Mouse (Mus musculus): ENCODE results near the gene Prcc. TPM values are rescaled to one million over a fixed set of nuclear protein-coding genes. Genes with fewer than 3 reads are reported as not detected.
"Not testable (repeated sequence)": the region's sequence is repeated elsewhere in the genome, so short reads cannot be mapped to it uniquely, and the experiment has no call there.

The Prcc gene
- polyA plus RNA-seq, 1 experiment = 38.8 TPM

DNA sequence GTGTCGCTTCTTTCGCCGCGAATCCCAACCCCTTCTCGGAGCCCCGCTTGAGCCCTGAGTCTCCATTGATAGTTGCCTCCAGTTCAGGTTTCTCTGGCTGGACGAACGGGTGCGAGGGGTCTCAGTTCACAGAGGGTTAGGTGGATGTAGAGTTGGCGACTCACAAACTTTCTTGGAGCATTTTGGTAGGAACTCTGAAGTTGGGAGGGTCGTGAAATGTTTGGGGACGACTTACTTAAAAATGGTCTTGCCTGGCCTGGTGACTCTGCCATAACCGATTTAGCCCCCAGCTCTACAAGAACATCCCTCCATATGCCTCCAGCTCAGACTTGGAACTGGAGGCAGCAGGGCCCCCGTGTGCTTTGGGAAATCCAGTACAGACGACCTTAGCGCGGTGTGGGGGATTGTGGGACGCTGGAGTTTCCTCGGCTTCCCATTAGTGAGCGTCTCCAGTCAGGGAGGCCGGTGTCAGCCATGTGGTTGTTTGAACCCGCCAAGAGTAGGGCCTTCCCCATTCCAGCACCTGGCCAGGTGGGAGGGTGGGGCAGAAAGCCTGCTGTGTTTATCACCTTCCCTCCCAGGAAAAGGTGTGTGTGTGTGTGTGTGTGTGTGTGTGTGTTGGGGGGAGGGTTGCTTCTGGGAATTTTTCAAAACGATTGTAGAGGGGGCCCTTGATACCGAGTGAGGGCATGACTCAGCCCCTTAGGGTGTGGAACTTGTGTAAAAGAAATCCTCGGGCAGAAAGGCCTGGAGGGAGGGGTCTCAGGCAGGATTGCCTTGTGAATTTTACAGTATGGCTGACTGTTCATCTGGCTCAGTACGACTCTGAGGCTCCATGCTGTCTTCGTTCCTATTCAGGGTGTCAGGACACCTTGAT is 21.8 kb upstream of the Prcc start:
- DNase-seq (ENCODE audit: extremely low spot score in 1 of 2, low spot score in 1 of 2) = peak in 1 of 2 experiments; percentile 58

DNA sequence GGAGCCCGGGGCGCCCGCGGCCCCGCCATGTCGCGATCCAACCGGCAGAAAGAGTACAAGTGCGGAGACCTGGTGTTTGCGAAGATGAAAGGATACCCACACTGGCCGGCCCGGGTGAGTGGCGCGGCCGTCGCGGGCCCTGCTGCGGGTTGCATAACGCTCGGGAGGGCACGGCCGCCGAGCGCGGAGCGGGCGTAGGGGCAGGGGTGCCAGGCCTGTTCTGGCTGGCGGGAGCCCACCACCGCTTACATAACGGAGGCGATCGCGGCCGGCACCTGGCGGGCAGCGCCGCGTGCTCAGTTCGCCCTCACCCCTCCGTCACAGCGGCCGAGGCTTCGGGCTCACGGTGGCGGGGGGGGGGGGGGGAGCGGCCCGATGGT is 21.2 kb upstream of the Prcc start:
- DNase-seq (ENCODE audit: extremely low spot score in 1 of 2, low spot score in 1 of 2) = peak in 1 of 2 experiments; percentile 44

DNA sequence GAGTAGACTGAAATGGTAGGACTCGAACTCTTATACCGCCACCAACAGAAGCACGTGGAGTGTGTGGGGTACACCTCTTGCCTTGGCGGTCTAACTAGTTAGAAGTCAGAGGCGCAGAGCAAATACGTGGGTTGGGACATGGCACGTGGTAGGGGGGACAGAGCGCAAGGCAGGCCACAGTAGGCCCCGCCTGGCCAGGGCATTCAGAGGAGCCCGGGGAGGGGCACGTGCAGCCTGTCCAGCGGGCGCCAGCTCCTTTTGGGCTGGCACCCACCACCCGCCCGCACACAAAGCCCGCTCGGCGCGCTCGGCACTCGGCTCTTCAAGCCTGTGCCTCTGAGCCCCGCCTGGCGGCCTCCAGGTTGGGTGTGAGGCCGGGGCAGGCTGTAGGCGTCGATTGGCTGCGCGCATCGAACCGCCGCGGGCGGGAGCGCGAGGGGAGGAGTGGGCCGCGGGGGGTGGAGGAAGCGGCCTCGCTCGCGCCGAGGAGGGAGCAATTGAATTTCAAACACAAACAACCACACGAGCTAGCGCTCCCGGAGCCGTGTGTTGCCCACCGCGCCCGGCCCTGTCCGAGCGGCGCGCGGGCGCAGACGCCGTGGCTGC is 20.6 kb upstream of the Prcc start, which contains the start of gene Hdgf:
Gene Hdgf, plus strand, starts transcription at position 442 of the 606 bp plus-strand sequence.
- peak; percentile 88 to 93 for DNase-seq (ENCODE audit: extremely low spot score in 1 of 2, low spot score in 1 of 2)

DNA sequence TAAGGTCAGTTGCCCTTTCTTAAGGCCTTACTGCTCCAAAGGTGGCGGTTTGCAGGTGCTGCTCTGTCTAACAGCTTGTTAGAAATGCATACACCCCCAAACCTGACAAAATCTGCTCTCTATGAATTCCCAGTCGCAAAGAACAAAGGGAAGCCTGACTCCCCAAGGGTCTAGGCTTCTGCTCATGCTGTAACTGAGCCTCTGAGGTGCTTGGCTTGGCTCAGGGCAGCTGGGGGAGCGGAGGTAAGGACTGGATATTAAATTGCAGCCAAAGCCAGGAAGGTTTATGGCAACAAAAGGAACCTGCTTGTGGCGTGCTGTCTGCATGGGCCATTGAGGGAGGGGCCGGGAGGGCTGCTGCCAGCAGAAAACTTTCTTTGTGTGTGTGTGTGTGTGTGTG is 18.4 kb upstream of the Prcc start:
- no peak for DNase-seq (ENCODE audit: extremely low spot score in 1 of 2, low spot score in 1 of 2)

DNA sequence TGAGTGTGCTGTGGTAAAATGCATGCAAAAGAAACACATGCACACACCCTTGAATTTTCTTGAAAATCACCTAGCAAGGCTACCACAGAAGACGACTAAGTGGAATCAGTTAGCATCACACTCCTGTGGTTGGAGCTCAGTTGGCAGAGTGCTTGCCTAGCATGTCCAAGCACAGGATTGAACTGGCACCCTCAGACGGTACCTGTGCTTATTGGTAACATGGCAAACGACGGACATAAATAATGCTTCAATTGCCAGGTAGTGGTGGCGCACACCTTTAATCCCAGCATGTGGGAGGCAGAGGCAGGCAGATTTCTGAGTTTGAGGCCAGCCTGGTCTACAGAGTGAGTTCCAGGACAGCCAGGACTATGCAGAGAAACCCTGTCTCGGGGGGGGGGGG is 16.6 kb upstream of the Prcc start:
- DNase-seq (ENCODE audit: extremely low spot score in 1 of 2, low spot score in 1 of 2) = not testable (repeated sequence)

DNA sequence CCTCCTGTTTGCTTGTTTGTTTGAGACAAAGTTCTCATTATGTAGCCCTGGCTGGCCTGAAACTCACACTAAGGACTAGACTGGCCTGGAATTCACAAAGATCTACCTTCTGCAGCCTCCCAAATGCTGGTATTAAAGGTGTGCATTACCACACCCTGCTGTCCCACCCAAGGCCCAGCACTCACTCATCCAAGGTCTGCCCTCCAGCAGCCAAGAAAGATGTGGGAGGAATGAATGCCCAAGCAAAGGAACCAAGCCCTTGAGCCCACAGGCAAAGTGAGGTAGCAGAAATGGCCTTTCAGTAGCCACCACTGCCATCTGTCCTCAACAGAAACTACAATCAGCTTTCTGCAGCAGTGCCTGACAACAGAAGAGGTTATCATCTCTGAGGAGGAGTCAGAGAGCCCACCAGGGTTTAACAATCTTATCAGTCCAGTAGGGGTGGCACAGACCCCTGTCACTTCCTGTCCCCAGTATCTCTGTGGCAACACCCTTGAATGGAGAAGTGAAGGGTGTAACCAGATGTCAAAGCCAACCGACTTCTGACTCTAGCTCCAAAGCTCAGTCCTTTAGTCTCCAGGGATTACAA is 15.7 kb upstream of the Prcc start:
- DNase-seq (ENCODE audit: extremely low spot score in 1 of 2, low spot score in 1 of 2) = no peak

DNA sequence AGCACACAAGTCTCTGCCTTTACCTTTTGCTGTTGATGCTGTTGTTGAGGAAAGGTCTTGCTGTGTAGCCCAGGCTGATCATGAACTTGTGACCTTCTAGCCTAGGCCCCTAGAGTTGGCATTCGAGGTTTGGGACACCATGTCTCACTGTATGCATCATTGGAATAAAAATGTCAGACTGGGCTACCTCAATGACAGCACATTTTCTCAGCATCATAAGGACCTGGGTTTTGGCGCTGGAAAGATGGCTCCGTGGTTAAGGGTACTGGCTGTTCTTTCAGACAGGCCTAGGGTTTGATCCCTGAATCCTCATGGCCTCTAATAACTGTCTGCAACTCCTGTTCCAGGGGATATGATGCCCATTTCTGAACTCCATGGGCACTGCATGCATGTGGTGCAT is 14.4 kb upstream of the Prcc start:
- no peak for DNase-seq (ENCODE audit: extremely low spot score in 1 of 2, low spot score in 1 of 2)

DNA sequence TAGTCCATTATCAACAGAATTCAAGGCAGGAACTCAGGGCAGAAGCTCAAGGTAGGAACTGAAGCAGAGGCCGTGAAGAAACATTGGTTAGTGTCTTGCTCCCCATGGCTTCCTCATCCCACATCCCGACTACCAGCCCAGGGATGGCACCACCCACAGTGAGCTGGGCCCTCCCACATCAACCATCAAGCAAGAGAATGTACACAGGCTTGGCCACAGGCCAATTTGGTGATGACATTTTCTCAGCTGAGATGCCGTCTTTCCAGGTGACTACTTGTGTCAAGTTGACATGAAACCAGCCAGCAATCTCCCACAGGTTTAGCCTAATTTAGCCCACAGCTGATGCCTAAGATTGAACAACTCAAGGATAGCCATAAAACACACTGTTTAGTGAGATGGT is 13.9 kb upstream of the Prcc start:
- no peak for DNase-seq (ENCODE audit: extremely low spot score in 1 of 2, low spot score in 1 of 2)

DNA sequence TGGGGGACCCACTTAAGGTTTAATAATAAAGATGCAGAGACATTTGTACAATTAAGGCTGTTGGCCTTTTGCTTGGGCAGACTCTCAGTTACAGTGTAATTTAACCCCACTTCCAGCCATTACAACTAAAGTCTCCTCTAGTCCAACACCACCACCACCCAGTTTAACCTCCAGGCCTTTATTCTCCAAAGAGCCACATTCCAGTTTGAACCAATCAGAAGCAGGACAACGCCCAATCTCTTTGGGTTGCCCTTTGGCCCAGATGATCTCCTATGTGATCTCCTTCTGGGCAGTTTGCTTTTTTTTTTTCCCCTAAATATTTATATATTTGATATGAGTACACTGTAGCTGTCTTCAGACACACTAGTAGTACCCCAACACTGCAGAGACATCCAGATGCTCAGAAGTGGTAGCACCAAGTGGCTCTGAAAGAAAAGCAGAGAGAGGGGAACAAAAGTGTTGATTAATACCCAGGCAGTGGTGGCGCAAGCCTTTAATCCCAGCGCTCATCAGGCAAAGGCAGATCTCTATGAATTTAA is 8.0 kb upstream of the Prcc start:
- no peak for DNase-seq (ENCODE audit: extremely low spot score in 1 of 2, low spot score in 1 of 2)

DNA sequence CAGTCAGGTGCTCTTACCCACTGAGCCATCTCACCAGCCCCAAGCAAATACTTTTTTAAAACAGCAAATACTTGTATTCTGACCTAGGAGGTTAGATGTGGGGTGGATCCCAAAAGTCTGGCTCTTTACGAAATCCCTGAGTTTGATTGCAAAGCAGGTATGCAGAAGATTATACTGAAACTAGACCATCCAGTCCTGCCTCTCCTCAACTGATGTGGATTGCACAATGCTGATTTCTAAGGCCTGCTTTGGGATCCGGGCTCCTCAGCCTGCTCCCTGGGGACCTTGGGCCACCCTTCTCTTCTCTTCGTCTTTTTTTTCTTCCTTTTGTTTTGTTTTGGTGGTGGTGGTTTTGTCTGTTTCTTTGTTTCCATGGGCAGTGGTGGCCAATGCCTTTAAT is 6.1 kb upstream of the Prcc start:
- DNase-seq (ENCODE audit: extremely low spot score in 1 of 2, low spot score in 1 of 2) = no peak

DNA sequence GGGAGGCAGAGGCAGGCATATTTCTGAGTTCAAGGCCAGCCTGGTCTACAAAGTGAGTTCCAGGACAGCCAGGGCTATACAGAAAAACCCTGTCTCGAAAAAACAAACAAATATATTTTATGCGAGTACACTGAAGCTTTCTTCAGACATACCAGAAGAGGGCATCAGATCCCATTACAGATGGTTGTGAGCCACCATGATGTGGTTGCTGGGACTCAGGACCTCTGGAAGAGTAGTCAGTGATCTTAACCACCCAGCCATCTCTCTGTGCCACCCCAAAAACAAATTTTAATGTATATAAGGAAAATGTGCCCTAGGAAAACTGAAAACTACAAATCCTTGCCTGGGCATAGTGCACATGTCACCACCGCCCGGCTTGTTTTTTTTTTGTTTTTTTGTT is 2.0 kb upstream of the Prcc start:
- DNase-seq (ENCODE audit: extremely low spot score in 1 of 2, low spot score in 1 of 2) = not testable (repeated sequence)

DNA sequence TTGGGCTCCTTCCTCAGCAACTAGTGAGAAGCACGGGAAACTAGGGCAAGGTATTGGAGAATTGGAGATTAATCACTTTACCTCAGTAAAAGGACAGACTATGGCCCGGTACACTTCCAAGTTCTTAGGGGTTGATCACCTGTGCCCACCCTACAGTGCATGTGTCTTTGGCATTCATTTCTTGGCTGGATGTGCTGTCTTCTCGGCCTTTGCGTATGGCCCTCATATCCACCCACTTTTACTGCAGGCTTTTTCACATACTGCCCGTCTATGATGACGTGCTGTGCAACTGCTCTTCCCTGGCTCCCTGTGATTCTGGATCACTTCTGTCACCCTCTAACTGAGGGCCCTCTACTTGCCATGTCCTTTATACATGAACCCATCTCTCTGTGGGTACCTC is 1.0 kb upstream of the Prcc start:
- DNase-seq (ENCODE audit: extremely low spot score in 1 of 2, low spot score in 1 of 2) = no peak

DNA sequence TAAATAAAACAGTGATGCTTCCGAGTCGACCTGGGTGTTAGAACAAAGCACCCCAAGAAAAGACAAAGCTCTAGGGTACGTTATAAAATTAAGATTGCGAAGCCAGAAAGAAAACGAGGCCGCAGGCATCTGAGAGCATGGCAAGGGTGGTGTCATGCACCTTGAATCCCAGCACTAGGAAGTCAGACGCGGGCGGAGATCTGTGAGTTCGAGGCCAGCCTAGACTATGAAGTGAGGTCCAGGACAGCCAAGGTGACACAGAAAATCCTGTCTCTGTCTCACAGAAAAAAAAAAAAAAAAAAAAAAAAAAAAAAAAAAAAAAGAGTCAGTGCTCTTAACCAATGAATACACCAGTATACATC is 577 bp upstream of the Prcc start:
- DNase-seq (ENCODE audit: extremely low spot score in 1 of 2, low spot score in 1 of 2) = no peak

DNA sequence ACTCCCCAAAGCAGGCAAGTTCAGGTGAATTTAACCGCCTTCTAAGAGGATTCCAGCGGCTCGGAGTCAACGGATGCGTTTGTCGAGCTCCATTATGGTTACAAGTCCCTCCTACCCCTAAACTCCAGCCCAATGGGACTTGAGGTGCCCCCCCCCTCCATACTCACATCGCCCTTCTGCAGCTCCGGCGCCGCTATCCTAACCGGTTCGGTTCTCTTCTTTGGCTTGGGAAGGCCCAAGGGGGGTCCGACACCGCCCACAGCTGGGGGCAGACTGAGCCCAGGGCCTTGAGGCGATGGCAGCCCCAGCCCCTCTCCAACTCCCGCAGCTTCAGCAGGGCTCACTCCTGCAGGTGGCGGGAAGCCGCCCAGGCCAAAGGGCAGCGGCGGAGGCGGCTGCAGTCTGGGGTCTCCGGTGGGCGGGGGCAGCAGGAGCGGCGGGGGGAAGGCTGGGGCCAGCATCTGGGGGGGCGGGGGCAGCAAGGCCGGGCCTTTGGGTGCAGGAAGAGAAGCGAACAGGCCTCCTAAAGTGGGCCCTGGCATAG is 628 bp downstream of the Prcc start:
- peak in 1 of 2 experiments; percentile 33 for DNase-seq (ENCODE audit: extremely low spot score in 1 of 2, low spot score in 1 of 2)

DNA sequence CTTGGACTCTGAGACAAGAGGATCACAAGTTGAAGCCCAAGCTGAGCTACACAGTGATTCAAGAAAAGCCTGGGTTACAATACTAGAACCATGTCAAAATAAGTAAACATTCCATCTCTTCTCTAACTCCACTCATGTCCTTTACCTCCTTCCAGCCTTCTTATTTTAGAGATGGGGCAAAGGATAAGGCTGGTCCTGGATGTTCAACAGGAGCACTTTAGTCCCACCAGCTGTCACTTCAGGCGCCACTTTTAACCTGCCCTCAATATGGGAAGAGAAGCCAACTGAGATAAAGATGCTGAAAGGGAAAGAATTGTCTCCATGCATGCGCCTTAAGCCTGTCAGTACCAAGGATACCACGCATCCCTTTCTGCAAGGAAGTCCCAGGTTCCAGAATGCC is 1.1 kb downstream of the Prcc start:
- DNase-seq (ENCODE audit: extremely low spot score in 1 of 2, low spot score in 1 of 2) = no peak

DNA sequence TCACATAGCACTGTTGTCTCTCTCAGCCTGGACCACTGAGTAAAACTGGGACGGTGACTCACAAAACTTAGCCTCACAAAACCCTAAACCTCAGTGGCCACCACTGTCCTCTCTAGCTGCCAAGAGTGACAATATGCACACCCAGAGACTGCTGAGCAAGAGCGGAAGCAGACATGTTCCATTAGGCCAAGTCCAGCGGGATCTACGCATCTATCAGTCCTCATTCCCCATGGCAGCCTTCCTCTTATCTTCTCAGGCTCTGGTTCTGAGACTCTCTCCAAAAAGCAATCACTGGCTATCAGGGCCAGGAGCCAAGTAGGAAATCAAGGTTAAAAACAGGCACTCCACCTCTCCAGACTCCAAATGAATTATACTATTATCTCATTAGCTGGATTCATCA is 7.7 kb downstream of the Prcc start:
- DNase-seq (ENCODE audit: extremely low spot score in 1 of 2, low spot score in 1 of 2) = no peak

DNA sequence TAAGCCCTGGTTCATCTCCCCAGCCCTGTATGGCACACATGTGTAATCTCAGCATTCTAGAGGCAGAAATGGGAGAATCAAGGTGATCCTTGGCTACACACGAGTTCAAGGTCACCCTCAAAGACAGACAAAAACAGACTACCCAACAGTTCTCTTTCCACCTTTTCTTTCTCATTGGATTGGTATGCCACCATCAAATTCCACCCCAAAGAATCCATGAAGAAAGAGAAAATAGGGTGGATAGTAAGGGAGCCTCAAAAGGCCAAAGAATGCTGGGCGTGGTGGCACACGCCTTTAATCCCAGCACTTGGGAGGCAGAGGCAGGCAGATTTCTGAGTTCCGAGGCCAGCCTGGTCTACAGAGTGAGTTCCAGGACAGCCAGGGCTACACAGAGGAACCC is 21.3 kb downstream of the Prcc start:
- DNase-seq (ENCODE audit: extremely low spot score in 1 of 2, low spot score in 1 of 2) = not testable (repeated sequence)

DNA sequence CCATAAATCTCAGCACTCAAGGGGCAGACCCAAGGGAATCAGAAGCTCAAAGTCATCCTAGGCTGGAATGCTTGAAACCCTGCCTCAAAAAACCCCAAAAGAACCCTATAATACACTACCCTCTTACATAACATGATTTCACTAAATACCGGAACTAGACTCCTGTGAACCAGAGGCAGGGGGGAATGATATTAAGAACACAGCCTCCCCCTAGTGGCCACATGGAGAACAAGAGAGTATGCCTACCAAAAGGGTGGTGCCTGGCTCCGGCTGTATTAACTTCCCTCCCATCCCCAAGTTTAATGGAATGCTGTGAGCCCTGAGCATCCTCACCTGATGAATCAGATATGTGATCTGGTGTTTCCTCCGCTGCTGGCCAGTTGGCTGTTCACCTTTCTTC is 25.6 kb downstream of the Prcc start:
- peak; percentile 64 to 85 for DNase-seq (ENCODE audit: extremely low spot score in 1 of 2, low spot score in 1 of 2)

DNA sequence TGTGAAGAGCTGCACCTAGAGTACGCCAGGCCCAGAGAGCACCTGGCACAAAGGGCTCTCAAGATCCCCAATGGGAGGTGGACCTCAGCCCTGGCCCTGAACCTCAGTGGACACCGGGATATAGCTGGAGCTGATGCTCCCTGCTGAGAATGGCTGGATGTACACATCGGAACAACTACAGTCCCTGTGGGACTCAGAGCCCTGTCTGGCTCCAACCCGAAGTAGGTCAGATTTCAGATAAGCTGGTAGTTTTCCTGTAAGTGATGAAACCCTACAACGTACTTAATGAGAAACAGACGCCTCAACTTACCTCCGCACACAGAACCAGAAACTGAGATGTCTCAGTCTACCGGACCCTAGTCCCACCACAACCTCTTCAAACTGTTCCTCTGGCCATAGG is 27.7 kb downstream of the Prcc start:
- DNase-seq (ENCODE audit: extremely low spot score in 1 of 2, low spot score in 1 of 2) = no peak

DNA sequence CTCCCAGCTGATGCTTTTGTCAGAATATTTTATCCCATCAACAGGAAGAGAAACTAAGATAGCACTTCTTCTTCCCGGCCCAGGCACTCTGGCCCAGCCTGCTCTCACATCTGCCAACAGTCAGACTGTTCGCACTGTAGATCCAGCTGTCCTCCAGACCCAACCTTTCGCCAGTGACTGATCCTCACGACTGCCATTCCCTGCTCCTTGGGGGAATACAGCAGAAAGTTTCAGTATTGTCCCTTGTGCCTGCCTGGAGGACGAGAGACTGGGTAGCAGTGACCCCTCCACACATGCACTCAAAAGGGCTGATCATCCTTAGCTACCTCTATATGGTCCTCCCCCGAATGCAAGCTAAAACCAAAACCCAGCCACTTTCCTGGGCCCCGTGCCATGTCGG is 29.5 kb downstream of the Prcc start:
- no peak for DNase-seq (ENCODE audit: extremely low spot score in 1 of 2, low spot score in 1 of 2)

DNA sequence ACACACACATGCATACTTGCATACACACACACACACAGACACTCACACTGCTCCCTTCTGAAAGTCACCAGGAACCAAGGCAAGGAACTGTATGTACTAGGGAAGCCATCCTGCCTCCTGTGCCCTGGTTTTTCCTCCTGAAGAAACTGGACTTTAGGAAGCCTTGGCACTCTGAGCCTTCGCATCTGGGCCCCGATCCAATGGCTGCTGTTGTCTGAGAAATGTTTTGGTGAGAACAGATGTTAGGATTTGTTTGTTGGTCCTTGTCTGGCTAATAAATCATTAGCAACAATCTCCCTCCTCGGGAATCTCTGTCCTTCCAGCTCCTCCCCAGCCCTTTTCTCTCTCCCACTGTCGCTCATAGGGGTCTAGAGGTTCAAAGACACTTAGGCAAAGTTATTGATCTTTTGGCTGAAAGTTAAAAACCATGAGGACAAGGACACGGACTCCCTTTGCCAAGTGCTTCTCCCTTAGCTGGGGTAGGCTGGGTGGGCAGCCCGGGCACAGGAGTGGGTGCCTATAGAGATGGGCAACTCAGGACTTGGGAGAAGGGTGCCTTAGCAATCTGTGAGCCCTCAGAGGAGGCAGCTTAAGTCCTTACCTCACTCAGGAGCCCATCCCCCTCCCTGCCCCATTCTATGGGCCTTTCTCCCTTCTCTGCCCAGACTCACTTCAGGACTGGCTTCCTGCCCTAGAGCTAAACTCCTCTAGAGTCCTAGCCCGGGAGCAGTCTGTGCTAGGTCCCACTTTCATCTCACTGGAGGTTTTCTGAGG is 30.4 kb downstream of the Prcc start:
- no peak for DNase-seq (ENCODE audit: extremely low spot score in 1 of 2, low spot score in 1 of 2)
